Mouse (Mus musculus): ENCODE results near the gene Scrn3.
A peak's percentile ranks its signal among the peaks of the same experiment; 100 is the strongest.

Gene Scrn3

GRCm38 (mm10) chr2:73275261-73276040, 37.0 kb upstream of the Scrn3 start:
- no peak for DNase-seq (ENCODE audit: low spot score in 2 of 2)

DNA sequence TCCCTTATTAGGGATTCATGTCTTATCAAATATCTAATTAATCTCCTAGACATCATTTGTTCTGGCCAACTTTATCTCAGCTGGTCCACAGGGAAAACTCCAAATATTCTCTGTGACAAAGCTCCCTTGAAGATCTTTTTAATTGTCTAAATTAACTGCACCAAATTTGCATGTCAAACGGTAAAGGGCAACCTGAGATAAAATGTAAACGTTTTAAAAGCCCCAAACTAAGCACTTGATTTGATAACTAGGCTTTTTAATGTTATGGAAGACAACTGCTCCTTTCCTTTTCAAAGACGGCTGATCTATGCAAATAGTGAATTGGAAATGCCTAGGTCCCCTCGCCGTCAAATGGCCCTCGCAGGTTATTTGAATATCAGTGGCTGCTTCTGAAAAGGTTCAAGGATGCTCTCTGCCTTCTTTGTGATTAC, 36.2 kb upstream of the Scrn3 start:
- DNase-seq (ENCODE audit: low spot score in 2 of 2): no peak

DNA sequence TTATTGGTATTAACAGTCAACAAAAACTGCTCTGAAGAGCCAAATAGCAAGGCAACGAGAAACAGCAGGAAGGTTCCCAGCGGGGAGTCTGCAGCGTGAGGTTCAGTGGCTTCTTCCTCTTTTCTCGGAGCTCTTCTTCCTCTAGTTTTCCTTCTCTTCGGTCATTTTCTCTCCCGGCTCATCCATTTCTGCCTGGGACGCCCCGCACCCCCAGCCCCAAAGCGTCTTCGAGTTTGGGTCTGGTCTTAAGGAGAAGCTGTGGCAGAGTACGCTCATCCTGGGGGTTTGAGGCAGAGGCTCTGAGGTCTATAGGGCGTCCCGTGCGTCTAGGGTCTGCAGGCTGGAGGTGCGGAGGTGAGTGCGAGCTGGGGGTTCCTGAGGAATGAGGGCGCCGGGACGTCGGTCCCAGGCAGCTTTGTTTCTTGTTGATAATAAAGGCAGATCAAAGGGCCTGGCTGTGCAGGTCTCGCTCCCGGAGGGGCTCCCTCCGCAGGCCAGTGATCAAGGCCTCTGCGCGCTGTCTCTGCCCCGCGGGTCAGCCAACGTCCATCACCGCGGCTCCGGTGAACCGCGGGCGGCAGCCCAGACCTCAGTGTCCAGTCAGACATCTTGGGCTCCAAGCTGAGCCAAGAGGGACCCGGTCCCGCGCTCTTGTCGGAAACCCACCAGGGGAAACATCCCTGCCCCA, 35.2 kb upstream of the Scrn3 start:
- DNase-seq (ENCODE audit: low spot score in 2 of 2): no peak

- DNase-seq (ENCODE audit: low spot score in 2 of 2): peak in 1 of 2 experiments; percentile 26
Observed at GRCm38 (mm10) chr2:73277709-73278075, 34.7 kb upstream of the Scrn3 start.

DNA sequence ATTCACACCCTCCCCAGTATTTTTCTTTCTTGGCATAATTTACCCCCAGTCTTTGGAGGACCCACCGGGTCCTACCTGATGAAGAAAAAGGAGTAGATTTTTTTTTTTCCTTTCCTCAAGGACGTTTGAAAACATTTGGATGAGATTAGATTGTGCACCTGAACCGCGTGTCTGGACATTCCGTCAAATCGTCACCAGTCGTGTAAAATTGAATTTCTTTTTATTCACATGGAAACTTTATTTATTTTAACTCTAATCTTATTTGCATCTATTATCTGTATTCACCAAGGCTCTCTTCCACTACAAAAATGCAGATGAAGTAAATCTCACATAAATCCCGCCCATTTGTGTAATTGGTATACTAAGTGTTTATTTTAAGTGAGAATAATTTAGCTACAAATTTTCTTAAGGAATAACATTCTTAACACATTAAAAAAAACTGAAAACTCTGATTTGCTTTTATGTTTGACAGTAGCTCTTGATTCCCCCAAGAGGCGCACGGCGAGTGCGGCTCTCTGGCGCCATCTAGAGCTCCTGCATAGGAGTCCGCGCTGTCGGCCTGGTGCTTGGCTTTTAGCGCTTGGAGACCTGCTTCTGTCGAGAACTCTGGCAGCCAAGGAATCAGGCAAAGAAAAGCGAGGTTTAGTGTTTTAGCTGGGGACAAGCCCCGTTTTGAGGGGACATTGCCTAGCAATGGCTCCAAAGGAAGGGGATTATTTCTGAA, 34.1 kb upstream of the Scrn3 start:
- DNase-seq (ENCODE audit: low spot score in 2 of 2): peak in 1 of 2 experiments; percentile 86

GRCm38 (mm10) chr2:73278869-73279268, 33.5 kb upstream of the Scrn3 start:
- DNase-seq (ENCODE audit: low spot score in 2 of 2): peak in 1 of 2 experiments; percentile 20

DNA sequence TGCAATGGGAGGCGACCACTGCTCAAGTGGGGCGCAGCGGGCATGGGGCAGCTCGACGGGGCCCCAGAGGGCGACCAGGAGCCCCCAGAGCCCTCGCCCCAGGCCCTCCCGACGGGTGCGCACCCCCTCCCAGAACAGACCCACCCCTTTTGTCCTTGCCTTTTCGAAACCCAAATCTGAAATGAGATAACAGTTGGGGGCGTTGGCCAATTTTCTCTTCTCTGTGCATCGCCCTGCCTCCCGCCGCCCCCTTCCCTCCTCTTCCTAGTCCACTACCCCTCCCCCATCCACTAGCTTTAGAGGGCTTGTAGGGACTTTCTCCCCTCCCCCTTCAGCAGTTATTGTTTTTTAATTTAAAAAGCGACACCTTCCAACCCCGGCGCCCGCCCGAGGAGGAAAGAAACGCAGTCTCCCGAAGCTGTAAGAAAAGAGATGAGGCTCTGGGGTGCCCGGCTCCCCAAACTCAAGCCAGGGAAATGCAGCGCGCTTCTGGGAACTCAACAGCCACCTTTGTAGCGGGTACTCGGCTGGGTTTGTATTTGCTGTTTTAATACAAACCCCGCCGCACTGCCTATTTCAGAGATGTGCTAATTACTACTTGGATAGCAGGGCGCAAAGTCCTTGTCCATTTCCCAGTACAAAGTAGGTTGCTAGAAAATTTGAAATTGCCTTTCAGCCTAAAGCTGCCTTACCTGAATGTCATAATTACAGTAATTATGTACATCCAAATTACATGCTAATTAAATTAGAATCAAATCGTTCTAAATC, 32.9 kb upstream of the Scrn3 start:
- no peak for DNase-seq (ENCODE audit: low spot score in 2 of 2)

DNA sequence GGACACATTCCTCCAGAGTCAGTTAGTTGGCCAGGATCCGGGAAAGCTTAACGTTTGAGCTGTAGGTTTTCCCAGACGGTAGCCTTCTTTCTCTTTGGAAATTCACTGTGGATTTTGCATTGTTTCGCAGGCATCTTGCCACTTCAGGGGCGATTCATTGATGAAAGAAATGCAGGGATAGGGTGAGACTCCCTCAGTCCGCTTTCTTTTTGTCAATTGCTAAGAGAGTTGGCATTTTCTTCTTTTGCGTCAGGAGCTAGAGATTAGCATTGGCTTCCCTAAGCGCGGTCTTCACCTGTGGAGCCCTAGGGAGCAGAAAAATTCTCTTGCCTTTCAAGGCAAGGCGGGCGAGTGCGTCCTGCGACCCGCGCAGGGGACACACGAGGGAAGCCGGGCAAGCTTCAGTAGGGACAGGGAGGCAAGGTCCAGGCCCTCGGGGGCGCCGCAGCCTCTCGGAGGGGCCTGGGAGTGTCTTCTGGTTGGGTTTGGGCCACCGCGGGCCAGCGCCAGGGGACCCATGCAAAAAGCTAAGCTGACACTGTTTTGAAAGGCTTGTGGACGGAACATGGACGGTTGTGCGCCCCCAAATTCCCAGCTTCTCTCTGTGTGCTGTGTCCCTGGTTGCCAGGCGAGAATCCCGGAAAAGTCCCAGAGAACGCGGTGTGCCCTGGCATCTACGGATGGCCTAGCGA, 31.9 kb upstream of the Scrn3 start:
- no peak for DNase-seq (ENCODE audit: low spot score in 2 of 2)

- no peak for DNase-seq (ENCODE audit: low spot score in 2 of 2)
Observed at GRCm38 (mm10) chr2:73281048-73281661, 31.2 kb upstream of the Scrn3 start.

DNA sequence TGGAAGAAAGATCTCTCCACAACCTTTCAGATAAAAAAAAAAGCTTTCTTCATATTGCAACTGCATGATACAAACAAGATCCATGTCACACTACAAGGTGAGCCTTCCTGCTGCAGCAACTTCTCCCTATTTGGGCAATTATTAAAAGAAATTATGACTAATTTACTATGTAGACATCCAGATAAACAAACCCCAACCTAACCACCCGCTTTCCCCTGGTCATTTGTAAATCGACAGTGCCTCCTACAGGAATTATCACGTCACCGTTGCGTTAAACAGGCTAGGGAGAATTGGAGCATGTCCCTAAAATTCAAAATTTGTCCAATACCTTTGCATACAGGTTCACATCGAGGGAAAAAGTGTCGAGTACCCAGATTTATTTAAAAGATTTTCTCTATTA, 30.7 kb upstream of the Scrn3 start:
- DNase-seq (ENCODE audit: low spot score in 2 of 2): no peak

GRCm38 (mm10) chr2:73285630-73286029, 26.8 kb upstream of the Scrn3 start:
- DNase-seq (ENCODE audit: low spot score in 2 of 2): no peak

- no peak for DNase-seq (ENCODE audit: low spot score in 2 of 2)
Observed at GRCm38 (mm10) chr2:73291130-73291529, 21.3 kb upstream of the Scrn3 start.

DNA sequence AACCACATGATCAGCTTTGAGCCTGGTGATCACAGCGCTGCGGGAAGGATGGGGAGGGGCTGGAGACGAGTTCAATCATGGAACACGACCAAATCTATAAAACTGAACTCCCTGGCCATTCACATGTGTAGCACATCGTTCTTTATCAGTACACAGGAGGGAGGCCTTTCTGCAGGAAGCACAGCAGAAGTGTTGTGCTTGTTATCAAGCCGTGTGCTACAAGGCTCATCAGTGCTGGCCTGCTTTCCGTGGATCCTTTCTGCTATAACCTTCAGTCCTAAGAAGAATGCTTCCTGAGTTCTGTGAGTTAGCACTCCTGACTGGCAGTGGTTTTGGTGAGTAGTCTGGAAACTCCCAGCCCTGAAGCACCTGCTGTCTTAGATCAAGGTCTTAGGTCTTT, 17.4 kb upstream of the Scrn3 start:
- DNase-seq (ENCODE audit: low spot score in 2 of 2): no peak

GRCm38 (mm10) chr2:73298154-73298553, 14.2 kb upstream of the Scrn3 start:
- DNase-seq (ENCODE audit: low spot score in 2 of 2): no peak

DNA sequence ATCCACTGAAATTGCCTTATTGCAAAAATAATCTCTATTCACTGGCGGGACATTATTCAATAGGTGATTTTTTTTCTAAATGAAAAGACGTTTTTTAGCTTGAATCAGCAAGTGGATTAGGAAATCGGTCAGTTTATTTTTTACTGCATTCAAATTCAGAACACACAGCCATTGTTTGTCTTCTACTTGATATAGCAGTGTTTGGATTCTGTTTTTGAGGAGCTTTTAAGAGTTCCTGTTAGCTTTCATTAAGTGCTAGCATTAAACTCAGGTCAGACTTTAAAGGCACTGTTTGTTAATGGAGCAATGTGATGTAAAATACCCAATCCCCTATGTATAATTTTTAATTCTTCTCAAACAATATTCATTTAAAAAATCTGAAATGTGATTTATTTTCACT, 13.6 kb upstream of the Scrn3 start:
- DNase-seq (ENCODE audit: low spot score in 2 of 2): no peak

- no peak for DNase-seq (ENCODE audit: low spot score in 2 of 2)
Observed at GRCm38 (mm10) chr2:73301979-73302378, 10.4 kb upstream of the Scrn3 start.

- DNase-seq (ENCODE audit: low spot score in 2 of 2): no peak
Observed at GRCm38 (mm10) chr2:73302722-73303121, 9.7 kb upstream of the Scrn3 start.

GRCm38 (mm10) chr2:73304506-73304905, 7.9 kb upstream of the Scrn3 start:
- no peak for DNase-seq (ENCODE audit: low spot score in 2 of 2)

- no peak for DNase-seq (ENCODE audit: low spot score in 2 of 2)
Observed at GRCm38 (mm10) chr2:73306006-73306405, 6.4 kb upstream of the Scrn3 start.

- peak in 1 of 2 experiments; percentile 16 for DNase-seq (ENCODE audit: low spot score in 2 of 2)
Observed at GRCm38 (mm10) chr2:73313117-73313501, 708 bp downstream of the Scrn3 start.

GRCm38 (mm10) chr2:73314311-73314710, 1.9 kb downstream of the Scrn3 start:
- no peak for DNase-seq (ENCODE audit: low spot score in 2 of 2)
